Mouse (Mus musculus) stomach, postnatal 0 days (tissue): ENCODE results near the gene Borcs6.

Experiments used
- CTCF ChIP-seq: IDR thresholded peaks from 2 replicates; pipeline ENCODE4 v1.5.1; 2016; ENCODE audit warnings: antibody characterized with exemption, low read depth, mild to moderate bottlenecking, moderate library complexity
- EP300 ChIP-seq: optimal IDR thresholded peaks from 2 replicates; pipeline ENCODE3; 2016; ENCODE audit warnings: antibody characterized with exemption

- 0 out of 2 replicates have a peak, but pooled peaks have one; percentile 10 for TF ChIP-seq CTCF
- TF ChIP-seq EP300, result no peak
These were observed 29.5 kb downstream of the Borcs6 start for GRCm38 (mm10) chr11:69088856-69089615.
